Mouse (Mus musculus): ENCODE data around the gene Glyr1. TPM values are rescaled to one million over a fixed set of nuclear protein-coding genes. Genes with fewer than 3 reads are reported as not detected.

The Glyr1 gene
- total RNA-seq, 1 experiment from 2014 or later = 86.6 TPM

DNA sequence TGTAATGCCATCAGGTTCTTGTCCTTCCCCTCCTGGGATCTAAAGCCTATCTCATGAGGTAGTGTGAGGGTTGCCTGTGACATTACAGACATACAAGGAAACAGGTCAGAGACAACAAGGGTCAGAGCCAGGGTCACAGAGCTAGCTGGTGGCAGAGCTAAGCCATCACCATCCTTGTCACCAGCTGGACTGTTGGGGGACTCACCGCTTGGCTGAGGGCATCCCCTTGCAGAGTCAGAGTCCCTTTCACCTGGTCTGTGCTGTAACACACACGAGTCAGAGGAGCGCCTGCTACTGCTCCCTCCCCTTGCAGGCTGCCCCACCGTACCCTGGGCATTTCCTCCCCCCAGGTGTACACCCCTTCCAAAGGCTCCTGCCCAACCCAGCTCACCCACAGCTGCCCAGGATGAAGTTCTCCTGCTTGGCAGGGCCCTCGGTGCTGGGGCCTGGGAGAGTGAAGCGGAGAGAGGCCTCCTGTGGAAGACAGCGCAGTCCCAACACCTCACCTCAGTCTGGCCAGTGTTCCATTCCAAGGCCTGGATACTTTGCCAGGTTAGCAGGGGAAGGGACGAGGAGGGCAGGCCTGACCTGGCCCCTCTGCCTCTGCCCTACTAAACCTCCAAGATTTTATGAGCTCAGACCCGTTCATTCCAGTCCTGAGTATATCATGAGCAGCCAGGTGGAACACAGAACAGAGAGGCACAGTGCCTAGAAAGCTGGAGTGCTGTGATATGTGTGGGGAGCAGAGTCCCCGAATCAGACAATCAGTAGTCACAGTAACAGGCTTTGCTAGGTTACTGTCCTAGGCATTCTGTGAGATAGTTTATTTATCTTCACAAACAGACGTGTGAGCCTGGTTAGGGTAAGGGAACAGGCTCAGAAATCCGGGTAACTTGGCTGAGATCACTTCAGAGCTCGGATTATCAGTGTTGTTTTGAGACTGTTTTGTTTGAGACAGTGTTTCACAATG lies 37.3 kb downstream of the Glyr1 start:
- no peak for DNase-seq

DNA sequence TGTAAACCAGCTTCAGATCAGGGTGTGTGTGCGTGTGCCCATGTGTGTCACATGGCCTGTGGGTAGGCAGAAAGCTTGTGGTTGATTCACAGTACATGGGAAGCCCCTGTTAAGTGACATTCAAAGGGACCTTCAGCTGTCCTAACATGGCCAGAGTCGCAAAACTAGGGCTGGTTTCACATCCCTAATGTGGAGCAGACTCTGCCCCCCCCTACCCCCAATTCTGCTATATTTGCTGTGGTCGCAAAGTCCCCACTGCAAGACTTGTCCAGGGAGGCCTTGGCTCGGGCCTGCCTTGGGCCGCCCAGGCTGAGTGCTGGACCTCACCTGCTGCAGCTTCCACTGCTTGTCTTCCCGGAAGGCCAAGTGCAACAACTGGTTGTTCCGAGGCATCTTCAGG lies 38.4 kb downstream of the Glyr1 start:
- DNase-seq = no peak

DNA sequence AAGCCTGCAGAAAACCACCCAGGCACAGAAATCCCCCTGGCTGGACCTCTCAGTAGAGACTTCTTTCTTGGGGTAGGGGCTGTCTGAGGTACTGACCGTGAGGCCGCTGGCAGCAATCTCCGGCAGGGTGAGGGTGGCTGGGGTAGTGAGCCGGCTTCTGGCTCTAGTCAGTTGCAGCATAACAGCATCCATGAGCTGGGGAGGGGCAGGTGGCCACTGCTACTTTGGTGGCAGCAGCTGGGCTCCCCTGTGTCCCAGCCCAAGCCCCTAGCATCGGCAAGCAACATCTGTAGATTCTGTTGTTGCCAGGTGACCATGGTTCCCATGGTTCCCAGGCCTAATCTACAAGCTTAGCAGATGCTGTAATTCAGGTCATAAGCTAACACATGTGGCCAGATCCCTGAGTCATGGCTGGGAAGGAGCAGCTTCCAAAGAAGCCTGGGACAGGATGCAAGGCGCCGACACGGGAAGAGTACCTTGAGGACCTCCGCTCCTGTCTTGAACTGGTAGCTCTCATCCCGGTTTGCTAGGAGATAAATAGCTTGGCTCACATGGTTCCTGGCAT lies 39.2 kb downstream of the Glyr1 start:
- no peak for DNase-seq

DNA sequence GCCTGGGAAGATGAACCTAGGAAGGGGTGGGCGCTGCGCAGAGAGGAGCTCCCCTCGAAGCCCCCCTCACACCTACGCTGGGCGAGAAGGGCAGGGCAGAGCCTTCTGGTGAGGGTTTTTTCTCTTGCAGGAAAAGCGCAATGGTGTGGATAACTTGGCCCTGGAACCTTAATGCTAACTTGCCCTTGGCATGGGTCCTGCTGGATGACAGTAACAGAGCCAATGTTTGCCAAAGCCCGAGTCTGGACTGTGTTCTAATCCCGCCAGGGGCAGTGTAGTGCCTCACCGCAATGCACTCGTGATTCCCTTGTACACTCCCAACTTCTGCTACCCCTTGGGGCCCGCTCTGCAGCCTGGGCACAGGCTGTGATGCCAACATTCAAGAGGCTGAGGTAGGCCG lies 41.6 kb downstream of the Glyr1 start:
- no peak for DNase-seq

DNA sequence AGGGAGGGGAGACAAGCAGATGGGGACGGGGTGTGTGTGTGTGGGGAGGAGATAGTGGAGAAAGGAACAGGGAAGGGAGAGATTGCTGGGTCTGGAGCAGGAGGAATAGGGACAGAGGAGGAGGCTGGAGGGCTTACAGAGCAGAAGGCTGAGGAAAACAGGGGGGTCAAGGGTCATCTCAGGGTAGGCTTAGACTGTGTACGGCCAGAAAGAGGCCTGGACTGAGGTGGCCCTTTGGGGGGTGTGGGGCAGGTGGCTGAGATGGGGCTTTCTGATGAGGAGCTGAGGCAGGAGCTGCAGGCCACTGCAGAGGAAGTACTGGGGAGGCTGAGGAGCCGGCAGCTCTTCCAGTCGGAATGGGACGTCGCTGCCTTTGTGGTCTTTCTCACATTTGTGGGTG lies 42.2 kb downstream of the Glyr1 start:
- DNase-seq = no peak

DNA sequence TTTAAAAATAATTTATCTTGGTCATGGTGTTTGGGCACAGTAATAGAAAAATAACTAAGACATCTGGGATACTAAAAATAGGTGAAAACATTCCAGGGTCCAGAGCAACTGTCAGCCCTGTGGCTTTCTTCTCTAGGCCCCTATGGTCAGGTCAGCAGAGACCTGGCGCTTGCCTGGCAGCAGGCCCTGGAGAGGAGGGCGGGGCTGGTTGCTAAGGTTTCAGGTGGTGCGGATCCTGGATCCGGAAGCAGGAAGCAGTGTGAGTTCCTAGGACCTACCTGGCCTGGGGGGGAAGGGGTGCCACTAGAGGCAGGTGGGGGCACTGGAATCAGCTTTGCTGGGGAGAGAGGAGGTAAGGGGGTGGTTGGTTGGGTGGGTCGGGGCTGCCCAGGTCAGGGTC lies 42.6 kb downstream of the Glyr1 start, which contains the start of gene Smim22:
Gene Smim22, plus strand, starts transcription at position 222 of the 400 bp plus-strand sequence.
- no peak for DNase-seq

DNA sequence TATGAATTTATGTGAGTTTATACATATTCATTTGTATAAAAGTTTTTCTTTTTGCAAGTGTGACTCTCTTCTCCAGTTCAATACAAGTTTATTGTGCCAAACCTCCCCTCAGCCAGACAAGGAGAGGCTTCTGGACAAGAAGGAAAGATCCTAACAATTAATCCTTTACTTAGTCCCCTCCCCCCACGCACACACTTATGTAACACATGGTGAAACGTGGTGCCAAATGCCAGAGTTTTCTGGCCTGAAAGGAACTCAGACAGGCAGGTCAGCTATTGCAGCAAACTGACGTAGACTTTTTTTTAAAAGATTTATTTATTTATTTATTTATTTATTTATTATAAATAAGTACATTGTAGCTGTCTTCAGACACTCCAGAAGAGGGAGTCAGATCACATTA lies 49.1 kb downstream of the Glyr1 start:
- peak; percentile 45 for DNase-seq

DNA sequence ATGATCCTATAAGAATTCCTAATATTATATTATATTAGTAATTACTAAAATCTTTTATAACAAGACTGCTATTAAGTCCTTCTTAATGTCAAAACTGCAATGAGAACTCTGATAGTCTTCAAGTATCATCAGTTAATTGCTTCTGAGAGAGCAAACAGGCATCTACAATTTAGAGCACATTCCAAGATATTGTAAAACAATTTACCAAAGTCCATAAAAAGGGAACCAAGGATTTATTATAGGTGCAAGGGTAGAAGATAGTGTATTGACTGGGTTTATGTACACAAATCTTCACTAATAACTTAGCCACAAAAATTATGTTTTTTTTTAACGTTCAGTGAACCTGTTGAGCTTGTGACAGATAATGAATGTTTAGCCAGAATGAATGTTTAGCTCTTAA lies 50.7 kb downstream of the Glyr1 start:
- no peak for DNase-seq

DNA sequence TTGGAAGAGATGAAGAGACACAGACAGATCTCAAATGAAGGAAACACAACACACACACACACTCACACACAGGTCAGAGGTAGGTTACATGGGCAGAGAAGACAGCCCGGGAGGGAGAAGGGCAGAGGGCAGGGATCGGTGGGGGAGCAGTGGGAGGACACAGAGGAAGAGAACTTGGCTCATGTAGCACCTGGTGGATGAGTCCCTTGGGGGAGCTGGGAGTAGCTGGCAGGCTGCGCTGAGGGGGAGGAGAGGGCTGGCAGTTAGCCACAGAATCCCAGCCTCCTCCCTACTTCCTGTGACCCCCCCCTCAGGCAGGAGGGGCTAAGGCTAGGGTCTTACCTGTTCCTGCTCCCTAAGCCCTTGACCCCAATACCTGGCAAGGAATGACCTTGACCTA lies 52.1 kb downstream of the Glyr1 start, which contains the start of gene Sept12:
Gene Sept12, minus strand, starts transcription at position 300 of the 400 bp plus-strand sequence.
- peak; percentile 58 for DNase-seq

DNA sequence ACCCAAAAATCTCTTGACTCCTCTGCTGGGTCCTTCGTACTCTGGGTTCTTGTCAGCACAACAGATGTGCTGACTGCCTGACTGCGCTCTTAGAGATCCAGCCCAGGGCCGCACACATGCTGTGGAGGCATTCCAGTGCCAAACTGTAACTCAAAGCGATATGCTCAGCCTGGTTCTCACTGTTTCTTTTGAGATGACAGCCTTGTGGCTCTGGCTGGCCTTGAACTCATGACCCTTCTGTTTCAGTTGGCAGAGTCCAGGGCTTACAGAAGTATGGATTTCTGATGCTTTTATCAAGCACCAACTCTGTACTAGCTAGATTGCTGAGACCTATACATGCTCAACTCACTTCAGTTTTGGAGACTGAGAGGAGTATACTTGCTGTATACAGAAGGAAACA lies 56.4 kb downstream of the Glyr1 start:
- DNase-seq = peak; percentile 62

DNA sequence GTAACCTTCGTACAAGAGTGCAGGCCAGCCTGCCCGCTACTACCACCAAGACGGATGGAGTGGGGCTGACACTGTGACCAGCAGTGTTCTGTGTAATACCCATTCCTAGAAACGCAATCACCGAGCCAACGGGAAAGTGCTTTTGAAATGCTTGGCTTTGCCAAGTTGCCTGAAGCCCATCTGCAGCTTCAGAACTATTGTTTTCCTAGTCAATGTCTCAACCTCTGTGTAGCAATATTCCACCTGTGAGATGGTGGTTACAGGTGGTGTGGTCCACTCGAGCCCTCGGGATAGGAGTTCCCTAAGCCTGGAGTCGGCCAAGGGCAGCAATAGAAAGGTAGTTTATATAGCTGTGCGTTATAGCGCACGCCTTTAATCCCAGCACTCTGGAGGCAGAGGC lies 64.9 kb downstream of the Glyr1 start:
- DNase-seq = no peak

DNA sequence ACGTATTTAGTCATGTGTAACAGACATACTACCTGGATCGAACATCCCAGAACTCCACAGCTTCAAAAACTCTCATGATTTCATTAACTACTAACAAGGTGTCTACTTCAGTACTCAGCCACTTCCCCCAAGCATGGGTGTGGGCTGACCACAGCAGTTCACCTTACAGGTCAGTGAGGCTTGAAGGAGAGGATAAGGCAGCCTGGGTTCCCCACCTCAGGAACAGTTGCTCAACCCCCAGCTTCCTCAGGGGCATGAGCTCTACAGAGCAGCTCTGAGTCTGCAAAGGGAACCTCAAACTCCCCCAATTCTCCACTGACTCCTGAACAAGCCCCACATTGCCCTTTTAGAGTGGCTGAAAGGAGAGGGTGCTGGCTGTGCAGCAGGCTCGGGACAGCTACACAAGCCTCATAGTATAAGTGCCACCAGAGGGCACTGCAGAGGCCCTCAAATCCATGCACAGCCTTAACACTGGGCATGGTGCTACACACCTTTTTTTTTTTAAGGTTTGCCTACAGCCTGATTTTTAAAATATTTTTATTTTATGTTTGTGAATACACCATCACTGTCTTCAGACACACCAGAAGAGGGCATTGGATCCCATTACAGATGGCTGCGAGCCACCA lies 69.8 kb downstream of the Glyr1 start:
- peak; percentile 46 for DNase-seq

DNA sequence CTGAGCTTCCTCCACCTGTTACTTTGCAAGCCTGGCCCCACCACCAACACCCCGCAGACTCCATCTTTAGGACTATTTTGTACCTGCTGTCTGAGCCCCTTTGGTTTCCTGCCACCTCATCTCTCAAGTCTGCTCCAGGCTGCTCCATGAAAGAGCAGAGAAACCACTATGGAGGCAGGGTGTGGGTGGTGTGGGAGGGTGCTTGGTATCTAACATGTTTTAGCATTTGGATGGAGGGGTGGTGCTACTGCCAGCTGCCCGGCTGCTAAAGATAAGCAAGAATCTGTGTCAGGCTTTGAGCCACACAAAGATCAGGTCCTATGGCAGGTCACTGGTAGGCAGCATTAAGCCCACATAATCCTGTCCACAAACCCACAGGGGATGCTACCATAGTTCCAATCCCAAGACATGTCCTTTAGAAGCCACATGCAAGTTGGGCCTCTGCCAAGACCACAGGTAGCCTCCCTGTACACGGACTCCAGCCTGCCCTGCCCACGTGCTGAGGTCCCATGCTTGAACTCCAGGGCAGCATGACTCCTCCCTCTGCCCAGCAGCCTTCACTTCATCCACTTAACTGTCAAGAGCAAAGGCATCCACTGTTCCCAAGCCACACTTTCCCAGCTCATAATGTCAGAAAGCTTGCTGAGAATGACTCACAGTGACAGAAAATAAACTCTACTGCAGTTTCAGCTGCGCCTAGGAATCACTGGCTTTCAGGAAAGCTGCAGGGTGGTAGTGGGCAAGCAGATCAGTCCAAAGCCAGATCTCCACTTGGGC lies 71.2 kb downstream of the Glyr1 start:
- no peak for DNase-seq

DNA sequence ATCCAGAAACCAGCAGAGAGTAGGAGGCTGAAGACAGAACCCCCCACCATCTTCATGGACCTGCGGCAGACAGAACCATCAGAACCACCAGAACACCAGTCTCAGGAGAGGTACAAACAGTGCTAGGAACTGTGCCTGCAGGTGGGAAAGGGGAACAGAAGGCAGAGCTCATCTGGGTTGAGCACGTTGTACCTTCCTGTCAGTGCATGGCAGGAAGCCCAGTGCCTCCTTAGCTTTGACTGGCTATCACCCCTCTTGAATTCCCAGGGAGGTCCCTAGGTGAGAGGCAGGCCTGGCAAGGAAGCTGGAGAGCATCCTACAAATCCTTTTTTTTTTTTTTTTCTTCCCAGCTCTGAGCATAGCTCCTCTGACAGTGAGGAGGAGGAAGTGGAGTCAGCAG lies 73.5 kb downstream of the Glyr1 start:
- DNase-seq = no peak

DNA sequence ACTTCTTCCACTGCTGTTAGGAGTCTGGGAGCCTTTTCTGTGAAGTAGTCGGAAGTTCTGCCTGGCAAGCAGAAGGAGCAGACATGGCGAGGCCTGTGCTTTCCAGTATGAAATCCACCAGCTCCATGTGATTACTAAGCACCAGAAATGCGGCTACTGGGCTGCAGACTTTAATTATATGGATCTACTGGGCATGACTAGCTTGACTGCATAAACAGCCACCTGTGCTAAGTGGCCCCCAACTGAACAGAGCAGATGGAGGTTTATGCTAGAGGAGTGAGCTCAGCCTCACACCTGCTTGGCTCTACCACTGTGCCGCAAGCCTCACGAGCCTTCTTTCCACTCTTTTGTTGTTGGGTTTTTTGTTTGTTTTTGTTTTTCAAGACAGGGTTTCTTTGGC lies 75.1 kb downstream of the Glyr1 start:
- DNase-seq = no peak

DNA sequence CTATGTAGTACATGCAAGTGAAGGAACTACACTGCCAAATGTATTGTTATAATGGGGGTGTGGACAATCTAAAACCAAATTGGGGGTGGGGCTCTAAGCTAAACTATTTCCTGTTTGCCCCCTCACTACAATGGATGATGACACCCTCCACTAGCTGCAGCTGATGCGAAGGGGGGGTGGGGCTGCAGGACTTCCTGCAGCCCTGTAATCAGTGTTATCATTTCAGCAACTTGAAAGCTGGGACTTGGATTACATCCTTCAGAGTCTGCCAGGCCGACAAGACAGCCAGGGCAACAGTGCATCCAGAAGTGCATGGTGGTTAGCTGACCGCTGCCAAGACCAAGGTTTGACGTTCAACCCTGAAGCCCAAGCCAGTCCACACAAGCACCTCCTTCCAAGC lies 78.0 kb downstream of the Glyr1 start:
- no peak for DNase-seq

DNA sequence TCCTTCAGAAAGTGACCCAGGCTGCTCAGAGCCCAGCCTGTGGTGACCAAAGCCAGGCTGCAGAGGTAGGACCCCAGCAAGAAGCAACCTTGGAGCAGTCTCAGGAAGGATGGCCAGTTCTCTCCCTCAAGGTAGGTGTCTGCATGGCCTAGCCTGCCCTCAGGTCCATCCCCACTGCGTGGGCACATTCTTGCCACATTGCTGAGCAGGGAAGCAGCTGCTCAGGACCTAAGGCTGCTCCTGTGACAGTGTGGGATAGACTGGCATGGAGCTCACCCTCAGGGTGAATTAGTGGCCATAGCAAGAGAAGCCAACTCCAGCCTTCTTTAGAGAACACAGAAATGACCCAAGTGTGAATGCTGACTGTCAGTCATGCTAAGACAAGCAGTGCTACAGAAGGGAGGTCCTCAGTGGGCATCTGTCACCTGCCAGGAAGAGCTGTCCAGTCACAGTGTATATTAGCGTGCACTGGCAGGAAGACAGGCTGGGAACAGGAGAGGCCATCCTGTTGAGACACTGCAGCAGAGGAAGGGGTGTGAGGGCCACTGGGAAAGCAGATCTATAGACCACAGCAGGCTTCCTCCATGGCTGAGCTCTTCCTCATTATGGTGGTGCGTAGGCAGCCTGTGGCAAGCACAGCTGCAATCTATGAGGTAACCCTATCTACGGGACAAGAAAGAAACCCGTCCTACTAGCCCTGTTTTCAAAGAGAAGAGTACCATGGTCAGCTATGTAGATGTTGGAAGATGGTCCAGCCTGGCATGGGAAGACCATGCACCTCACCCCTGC lies 80.4 kb downstream of the Glyr1 start:
- DNase-seq = no peak

DNA sequence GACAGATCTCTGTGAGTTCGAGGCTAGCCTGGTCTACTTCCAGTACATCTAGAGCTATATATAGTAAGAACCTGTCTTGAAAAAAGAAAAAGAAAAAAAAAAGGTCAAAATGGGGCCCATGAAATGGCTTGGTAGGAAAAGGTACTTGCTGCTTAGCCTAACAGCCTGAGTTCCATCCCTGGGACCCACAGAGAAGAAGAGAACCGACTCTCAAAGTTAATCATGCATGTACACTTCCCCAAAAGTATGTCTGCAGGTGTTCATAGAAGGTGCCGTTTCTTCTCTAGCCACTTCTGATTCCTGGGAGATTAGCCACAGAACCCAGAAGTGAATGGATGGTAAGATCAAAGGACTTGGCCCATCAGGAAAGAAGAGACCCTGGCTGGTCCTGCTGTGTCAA lies 81.2 kb downstream of the Glyr1 start:
- DNase-seq = no peak

DNA sequence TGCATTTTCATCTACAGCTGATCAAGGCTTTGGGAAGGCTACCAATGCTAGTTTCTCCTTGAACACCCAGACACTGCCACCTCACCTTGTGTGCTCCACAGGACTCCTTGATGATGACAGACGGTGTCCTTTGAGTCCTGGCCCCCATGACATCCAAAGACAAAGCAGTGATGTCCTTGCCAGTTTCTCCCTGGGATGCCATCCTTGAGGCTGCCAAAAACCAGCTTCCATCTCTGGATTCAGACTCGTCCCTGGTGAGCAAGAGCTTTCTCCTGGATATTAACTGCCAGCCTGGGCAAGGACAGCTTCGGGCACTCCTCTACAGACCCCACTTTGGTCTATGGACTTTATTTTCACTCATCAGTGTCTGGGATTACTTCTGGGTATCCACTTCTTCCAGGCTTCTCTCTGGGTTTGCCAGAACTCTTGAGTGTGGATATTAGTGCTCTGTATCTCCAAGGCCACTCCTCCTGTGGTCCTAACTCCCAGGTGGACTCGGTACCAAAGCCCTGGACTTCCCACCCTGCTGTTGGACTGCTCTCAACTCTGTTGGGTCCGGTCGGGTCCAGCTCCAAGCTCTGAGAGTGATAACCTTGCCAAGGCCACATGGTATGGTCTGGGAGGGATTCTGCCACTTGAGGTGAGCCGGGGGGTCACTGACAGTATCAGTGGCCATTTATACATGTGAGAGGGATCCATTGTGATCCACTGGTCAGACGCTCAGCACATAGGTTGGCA lies 84.1 kb downstream of the Glyr1 start:
- DNase-seq = no peak

DNA sequence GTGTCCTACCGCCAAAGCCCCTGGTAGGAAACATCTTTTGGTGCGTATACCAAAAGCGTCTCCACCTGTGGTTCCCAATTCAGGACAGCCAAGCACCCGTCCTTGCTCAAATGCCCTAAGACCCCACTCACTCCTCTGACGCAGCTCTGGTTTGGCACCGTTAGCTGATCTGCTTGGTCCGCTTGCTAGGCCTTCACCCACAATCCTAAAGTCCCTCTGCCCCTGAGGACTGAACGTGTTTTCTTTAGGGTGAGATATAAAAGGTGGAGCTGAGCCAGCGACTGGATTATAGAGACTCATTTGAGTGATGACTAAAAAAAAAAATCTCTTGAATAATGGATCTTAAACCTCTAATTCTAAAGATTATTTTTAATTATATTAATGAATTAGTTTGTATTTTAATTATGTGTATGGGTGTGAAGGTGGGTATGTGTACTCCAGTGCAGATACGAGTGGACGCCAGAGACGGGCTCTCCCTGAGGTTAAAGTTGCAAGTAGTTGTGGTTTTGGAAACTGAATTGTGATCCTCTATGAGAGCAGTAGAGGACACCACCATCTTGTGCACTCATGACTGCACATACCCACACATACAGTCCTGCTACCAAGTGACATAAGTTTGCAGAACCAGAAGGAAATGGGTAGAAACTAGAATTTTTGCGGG lies 84.8 kb downstream of the Glyr1 start:
- DNase-seq = no peak
